Mouse (Mus musculus) macrophage (primary cell): ENCODE results near the gene Scaf4. TPM values are rescaled to one million over a fixed set of nuclear protein-coding genes. Genes with fewer than 3 reads are reported as not detected.

ENCODE experiments used
- H3K27ac ChIP-seq: fragments of 350-480 bp; formaldehyde crosslinking; 2 replicates; pipeline ENCODE4 v1.9.0; 2021
- H3K36me3 ChIP-seq: fragments of 350-480 bp; formaldehyde crosslinking; 2 replicates; pipeline ENCODE4 v1.9.0; 2021; ENCODE audit errors: inconsistent target
- H3K4me3 ChIP-seq: fragments of 350-480 bp; formaldehyde crosslinking; 2 replicates; pipeline ENCODE4 v1.9.0; 2021; ENCODE audit errors: inconsistent target
- H3K79me2 ChIP-seq: fragments of 350-480 bp; formaldehyde crosslinking; 2 replicates; pipeline ENCODE4 v1.9.0; 2021; ENCODE audit errors: inconsistent target
- WGBS: methylation state at CpG from one replicate; pipeline ENCODE4 v1.1.7; 2026; ENCODE audit warnings: inconsistent platforms; ENCODE audit not compliant: missing documents; 5-methylcytosine and 5-hydroxymethylcytosine counted together
- polyA plus RNA-seq: library from polyadenylated mRNA; stranded (reverse); fragments of 250-400 nt; gene quantifications from 3 replicates; pipeline ENCODE4 v1.2.4, GENCODE M21; 2018; ENCODE audit warnings: inconsistent platforms

Gene Scaf4
- polyA plus RNA-seq, 1 experiment from 2014 or later: 28.6 TPM

DNA sequence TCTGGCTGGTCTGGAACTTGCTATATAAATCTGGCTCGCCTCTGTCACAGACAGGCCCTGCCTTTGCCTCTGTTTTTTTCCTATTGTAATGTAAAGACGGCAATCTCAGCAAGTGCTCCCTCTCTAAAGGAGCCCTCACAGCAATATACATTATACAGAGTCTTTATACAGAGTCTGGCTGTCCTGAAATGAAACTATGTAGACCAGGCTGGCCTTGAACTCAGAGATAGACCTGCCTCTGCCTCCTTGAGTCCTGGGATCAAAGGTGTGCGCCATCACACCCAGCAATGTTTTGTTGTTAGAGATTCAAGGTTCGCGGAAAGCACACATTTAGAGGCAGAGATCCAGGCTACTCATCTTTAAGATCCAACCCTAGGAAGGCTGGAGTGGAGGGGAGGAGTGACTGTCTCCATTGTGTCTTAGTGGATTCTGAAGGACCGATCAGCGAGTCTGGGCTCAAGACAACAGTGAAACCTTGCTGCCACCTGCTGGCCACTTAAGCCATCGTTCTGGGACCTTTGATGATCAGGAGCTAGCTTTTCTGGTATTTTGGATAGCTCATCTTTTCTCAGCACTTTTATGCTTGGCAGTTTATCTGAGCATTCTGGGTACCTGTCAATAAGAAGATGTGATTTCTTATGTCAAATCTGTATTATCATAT is 98.2 kb downstream of the Scaf4 start:
- H3K79me2 ChIP-seq: no peaks in the 10 kb centered on the region
- H3K4me3 ChIP-seq: no peak overlapping the region
- no peaks in the 10 kb centered on the region for H3K36me3 ChIP-seq
- 55% methylated on average over 8 of the region's 8 CpGs for WGBS
- no peak overlapping the region for H3K27ac ChIP-seq

DNA sequence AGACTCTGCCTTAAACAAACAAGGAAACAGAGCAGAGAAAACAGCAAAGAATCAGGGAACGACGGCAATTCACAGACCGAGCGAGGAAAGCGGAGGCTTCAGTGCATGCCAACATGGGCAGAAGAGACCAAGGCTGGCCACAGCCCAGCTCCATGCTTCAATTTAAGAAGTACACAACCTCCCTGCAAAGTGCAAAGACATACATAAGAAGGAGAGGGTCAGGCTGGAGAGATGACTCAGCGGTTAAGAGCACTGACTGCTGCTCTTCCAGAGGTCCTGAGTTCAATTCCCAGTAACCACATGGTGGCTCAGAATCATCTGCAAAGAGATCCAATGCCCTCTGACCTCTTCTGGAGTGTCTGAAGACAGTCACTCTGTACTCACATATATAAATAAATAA is 100.2 kb downstream of the Scaf4 start:
- no peaks in the 10 kb centered on the region for H3K79me2 ChIP-seq
- no peaks in the 10 kb centered on the region for H3K36me3 ChIP-seq
- WGBS: 99% methylated on average over 6 of the region's 6 CpGs
- H3K4me3 ChIP-seq: no peak overlapping the region
- H3K27ac ChIP-seq: no peak overlapping the region

DNA sequence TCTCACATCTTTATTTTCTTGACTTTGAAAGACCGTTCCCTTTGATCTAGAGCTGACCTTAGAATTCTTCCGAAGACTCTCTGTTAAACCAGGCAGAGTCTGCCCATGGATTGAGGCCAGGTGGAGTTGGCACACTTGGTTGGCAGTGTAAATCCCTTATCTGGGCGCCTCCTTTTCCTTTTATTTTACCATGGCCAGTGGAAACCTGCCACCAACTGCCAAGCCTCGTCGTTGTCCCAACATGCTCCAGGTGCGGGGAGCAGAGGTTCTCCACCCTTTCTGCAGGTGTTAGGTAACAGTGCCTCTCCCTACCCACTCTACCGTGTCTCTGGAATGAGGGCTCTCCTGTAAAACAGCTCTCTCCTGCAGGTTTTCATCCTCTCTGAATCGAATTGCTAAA is 102.6 kb downstream of the Scaf4 start:
- H3K4me3 ChIP-seq: no peak overlapping the region
- H3K79me2 ChIP-seq: no peaks in the 10 kb centered on the region
- no peaks in the 10 kb centered on the region for H3K36me3 ChIP-seq
- H3K27ac ChIP-seq: no peak overlapping the region
- whole genome bisulfite sequencing: 93% methylated on average over 8 of the region's 8 CpGs

DNA sequence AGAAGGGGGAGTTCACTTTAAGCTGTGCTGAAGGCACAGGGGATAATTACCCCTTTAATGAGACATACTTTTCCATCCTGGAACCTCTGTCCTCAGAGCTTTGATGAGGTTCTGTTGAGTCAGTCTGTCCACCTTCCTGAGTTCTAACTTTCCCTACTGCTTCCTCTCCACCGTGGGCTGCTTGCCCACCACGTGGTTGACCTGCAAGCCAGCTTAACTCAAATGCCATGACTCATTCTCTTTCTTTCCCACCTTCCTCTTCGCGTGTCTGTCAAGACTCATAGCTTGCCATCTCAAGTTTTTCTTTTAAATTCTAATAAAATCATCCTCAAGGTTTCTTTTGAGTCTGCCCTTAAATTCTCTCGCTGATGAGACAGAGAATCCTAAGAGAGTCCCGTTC is 103.3 kb downstream of the Scaf4 start:
- H3K36me3 ChIP-seq: no peaks in the 10 kb centered on the region
- 47% methylated on average over 6 of the region's 6 CpGs for WGBS
- H3K79me2 ChIP-seq: no peaks in the 10 kb centered on the region
- H3K27ac ChIP-seq: no peak overlapping the region
- H3K4me3 ChIP-seq: no peak overlapping the region

DNA sequence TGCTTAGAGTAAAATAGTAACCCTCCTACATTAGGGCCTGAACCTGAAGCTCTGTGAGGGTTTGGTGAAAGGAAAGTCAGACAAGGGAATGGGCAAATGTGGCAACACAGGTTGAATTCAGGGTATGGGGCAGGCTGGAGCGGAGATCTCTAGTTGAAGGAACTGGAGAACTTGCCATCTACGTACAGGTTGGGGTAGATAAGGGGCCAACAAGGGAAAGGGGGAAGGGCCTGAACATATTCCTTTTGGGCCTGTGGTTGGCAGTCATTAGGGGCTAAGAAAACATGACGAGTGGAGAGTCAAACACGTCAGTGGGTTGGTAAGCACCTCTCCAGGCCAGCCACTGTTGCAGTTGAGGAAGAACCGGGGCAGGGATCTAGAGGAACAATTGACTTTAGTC is 104.4 kb downstream of the Scaf4 start:
- 90% methylated on average over 5 of the region's 5 CpGs for WGBS
- no peak overlapping the region for H3K4me3 ChIP-seq
- no peak overlapping the region for H3K27ac ChIP-seq
- H3K36me3 ChIP-seq: no peaks in the 10 kb centered on the region
- H3K79me2 ChIP-seq: no peaks in the 10 kb centered on the region

DNA sequence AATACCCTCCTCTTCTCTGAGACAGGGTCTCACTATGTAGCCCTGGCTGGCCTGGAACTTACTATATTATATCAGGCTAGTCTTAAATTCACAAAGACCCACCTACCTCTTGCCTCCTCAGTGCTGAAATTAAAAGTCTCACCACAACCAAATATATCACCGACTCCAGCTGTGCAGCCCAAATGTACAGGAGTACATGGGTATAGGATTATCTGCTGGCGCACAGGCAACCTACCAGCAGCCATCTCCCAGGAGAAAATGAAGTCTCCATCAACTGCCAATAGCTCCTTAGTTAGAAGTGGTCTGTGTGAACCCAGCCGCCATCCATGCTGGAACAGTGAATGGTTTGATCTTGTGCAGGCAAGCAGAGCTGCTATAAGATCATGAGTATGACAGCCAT is 105.9 kb downstream of the Scaf4 start:
- Histone ChIP-seq H3K27ac (no peak overlapping the region), H3K36me3 (no peaks in the 10 kb centered on the region), H3K79me2 (no peaks in the 10 kb centered on the region), H3K4me3 (no peak overlapping the region)
- WGBS: 92% methylated on average over 3 of the region's 3 CpGs

DNA sequence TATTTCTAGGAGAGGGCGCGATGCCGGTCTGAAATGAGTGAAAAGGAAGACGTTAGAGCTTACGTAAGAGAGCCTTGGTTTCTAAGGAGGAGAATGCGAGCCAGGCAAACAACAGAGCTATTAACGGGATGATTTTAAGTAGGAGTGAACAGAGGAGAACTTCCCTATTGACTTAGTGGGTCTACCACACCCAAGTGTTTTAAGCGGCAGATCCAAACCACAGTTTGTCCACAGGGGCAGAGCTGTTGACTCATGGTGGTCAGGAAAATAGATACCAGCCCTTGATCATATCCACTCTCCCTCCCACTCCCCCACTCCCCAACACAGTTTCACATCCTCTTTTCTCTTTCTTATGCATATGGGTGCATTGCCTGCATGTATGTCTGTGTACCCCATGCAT is 106.9 kb downstream of the Scaf4 start:
- no peak overlapping the region for H3K4me3 ChIP-seq
- H3K79me2 ChIP-seq: no peaks in the 10 kb centered on the region
- 1% methylated on average over 8 of the region's 8 CpGs for WGBS
- H3K36me3 ChIP-seq: no peaks in the 10 kb centered on the region
- H3K27ac ChIP-seq: peak overlapping the region; percentile 36

DNA sequence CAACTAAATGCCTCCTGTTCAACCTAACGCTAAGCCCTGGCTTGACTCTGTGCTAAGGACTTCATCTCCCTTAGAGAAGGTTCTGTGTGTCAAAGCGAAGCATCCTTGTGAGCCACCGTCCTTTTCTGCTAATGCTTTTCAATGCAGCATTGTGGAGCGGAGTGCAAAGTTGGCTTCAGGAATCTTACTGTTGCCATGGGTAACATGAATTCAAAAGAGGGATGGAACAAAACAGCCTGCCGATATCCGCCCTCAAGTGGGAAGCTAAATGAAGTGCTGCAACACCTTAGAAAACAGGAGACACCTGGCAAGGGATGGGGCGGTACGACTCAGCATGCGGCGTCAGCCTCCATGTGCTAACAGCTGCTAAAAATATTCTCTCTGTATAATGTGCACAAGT is 107.8 kb downstream of the Scaf4 start:
- H3K79me2 ChIP-seq: no peaks in the 10 kb centered on the region
- H3K36me3 ChIP-seq: no peaks in the 10 kb centered on the region
- H3K4me3 ChIP-seq: no peak overlapping the region
- peak overlapping the region; percentile 36; the same call in 1 of the 2 replicates for H3K27ac ChIP-seq
- 61% methylated on average over 10 of the region's 10 CpGs for WGBS

Other genes starting within 250 kb of the Scaf4 start
- gene Tiam1, start 140.7 kb downstream of the Scaf4 start, polyA plus RNA-seq: 2.5 to 6.1 TPM (median 3.5 TPM) in 3 replicates
- 366 to 429 TPM (median 381 TPM) in 3 replicates for gene Sod1, start 63.7 kb downstream of the Scaf4 start, polyA plus RNA-seq
- not detected in 3 replicates for gene Hunk, start 101.5 kb upstream of the Scaf4 start, polyA plus RNA-seq